Mouse (Mus musculus) lung, embryonic 16.5 days (tissue): ENCODE results near the gene Gm49325. TPM values are rescaled to one million over a fixed set of nuclear protein-coding genes. Genes with fewer than 3 reads are reported as not detected.
A peak's percentile ranks its signal among the peaks of the same experiment; 100 is the strongest.

Experiments used
- ATAC-seq: fragments of 200-750 bp; cut with Nextera tagmentation; 2 replicates; pipeline ENCODE4 v1.8.0; 2017; ENCODE audit warnings: low read depth, mild to moderate bottlenecking, moderate library complexity
- H3K27ac ChIP-seq: fragments of 300-500 bp; sonication (generic); 2 replicates; pipeline ENCODE4 v1.5.1; 2014; ENCODE audit warnings: mild to moderate bottlenecking, control low read depth, low read length
- H3K27me3 ChIP-seq: fragments of 300-500 bp; sonication (generic); 2 replicates; pipeline ENCODE4 v1.6.1; 2014; ENCODE audit warnings: low read depth, low read length, mixed read lengths; ENCODE audit not compliant: control insufficient read depth, insufficient read depth
- H3K36me3 ChIP-seq: fragments of 300-500 bp; sonication (generic); 2 replicates; pipeline ENCODE4 v1.6.1; 2014; ENCODE audit warnings: low read length; ENCODE audit not compliant: control insufficient read depth, insufficient read depth
- H3K4me1 ChIP-seq: fragments of 300-500 bp; sonication (generic); replicated peaks from 2 replicates; pipeline ENCODE4 v1.6.1; 2014; ENCODE audit warnings: low read length, mixed read lengths; ENCODE audit not compliant: control insufficient read depth, insufficient read depth
- H3K4me2 ChIP-seq: fragments of 300-500 bp; sonication (generic); 2 replicates; pipeline ENCODE4 v1.6.1; 2014; ENCODE audit warnings: low read depth, low read length, control low read depth
- H3K4me3 ChIP-seq: fragments of 300-500 bp; sonication (generic); 2 replicates; pipeline ENCODE4 v1.5.1; 2014; ENCODE audit warnings: mild to moderate bottlenecking, low read length, control low read depth
- H3K9ac ChIP-seq: fragments of 300-500 bp; sonication (generic); 2 replicates; pipeline ENCODE4 v1.6.1; 2014; ENCODE audit warnings: low read length, control low read depth
- H3K9me3 ChIP-seq: fragments of 300-500 bp; sonication (generic); 2 replicates; pipeline ENCODE4 v1.6.1; 2016; ENCODE audit warnings: low read length; ENCODE audit not compliant: control insufficient read depth
- WGBS: fragments of 180-500 bp; shearing (Covaris S2); extraction: QIAGEN DNeasy Blood & Tissue Kit; methylation state at CpG from one replicate; pipeline ENCODE4 v1.1.7; 2014; 5-methylcytosine and 5-hydroxymethylcytosine counted together
- polyA plus RNA-seq: library from polyadenylated mRNA; unstranded; fragments of >200 nt; fragmentation: Nextera tagmentation; extraction: Ambion mirVana; gene quantifications from 2 replicates; pipeline ENCODE4 v1.2.1, GENCODE M21; 2015

Gene Gm49325
- polyA plus RNA-seq, 1 experiment from 2014 or later = 2.4 TPM

DNA sequence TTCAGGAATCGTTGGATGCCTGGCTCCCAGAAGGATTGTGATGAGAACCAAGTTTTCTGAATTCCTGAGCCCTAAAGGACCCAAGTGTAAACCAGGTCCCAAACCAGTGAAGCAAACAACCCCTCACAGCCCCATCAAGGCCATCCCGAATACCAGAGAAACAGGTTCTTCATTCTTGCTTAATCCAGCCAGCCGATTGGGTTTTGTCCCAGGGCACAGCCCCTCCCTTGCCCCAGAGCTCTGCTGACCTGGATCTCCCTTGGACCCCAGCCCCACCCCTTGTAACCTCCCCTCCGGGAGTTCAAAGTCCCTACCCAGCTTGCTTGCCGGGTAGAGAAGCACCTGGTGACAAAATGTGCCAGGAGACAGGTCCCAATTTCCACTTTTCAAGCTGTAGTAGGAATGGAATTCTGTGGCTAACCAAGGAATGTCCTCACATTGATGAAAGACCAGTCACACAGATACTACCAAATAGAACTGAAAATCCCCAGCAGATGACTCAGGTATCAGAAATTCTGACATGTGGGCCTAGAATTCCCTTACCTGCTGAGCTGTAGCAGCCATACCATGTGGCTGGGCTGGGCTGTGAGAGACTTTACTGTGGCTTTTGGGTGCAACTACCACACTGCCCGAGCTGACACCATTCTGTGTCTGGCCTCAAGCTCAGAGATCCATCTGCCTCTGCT, 35.9 kb upstream of the Gm49325 start:
- no peak overlapping the region for H3K27ac ChIP-seq
- H3K9ac ChIP-seq = no peak overlapping the region
- H3K4me1 ChIP-seq = peaks cover 4% of the 10 kb centered on the region; the same call in 1 of the 2 replicates
- 30% methylated on average over 6 of the region's 6 CpGs for WGBS
- H3K36me3 ChIP-seq = no peaks in the 10 kb centered on the region
- no peaks in the 10 kb centered on the region for H3K27me3 ChIP-seq
- no peak overlapping the region for H3K4me3 ChIP-seq
- peak; percentile 39; the same call in 1 of the 2 replicates for ATAC-seq
- H3K4me2 ChIP-seq = no peak overlapping the region
- H3K9me3 ChIP-seq = no peaks in the 10 kb centered on the region

DNA sequence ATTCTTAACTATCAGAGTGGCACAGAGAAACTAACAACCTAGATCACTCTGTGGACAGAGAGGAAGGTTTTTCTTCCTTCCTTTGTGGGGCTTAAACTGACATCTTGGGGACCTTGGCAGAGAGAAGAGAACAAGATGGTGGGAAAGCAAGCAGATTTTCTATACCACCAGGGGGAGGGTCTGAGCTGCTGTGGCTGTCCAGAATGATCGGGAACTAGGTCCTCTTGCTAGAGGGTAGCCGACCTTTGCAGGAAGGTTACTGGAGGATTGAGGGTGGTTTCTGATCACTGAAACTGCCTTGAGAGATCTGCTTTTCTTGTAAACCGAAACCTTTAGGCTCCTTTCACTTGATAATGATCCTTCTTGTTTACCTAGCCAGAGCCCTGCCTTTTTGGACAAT, 33.8 kb upstream of the Gm49325 start:
- peaks cover 4% of the 10 kb centered on the region; the same call in 1 of the 2 replicates for H3K4me1 ChIP-seq
- 15% methylated on average over 3 of the region's 3 CpGs for WGBS
- H3K27me3 ChIP-seq = no peaks in the 10 kb centered on the region
- no peaks in the 10 kb centered on the region for H3K9me3 ChIP-seq
- no peak overlapping the region for H3K4me2 ChIP-seq
- H3K27ac ChIP-seq = no peak overlapping the region
- ATAC-seq = no peak
- H3K4me3 ChIP-seq = no peak overlapping the region
- no peaks in the 10 kb centered on the region for H3K36me3 ChIP-seq
- no peak overlapping the region for H3K9ac ChIP-seq

- Histone ChIP-seq H3K27ac (no peak overlapping the region), H3K9ac (no peak overlapping the region), H3K9me3 (no peaks in the 10 kb centered on the region), H3K27me3 (no peaks in the 10 kb centered on the region), H3K4me1 (peaks cover 4% of the 10 kb centered on the region; the same call in 1 of the 2 replicates), H3K4me3 (no peak overlapping the region), H3K4me2 (no peak overlapping the region), H3K36me3 (no peaks in the 10 kb centered on the region)
- no peak for ATAC-seq
- 63% methylated on average over 1 of the region's 1 CpGs for WGBS
Observed at GRCm38 (mm10) chr10:77573162-77573561, 32.8 kb upstream of the Gm49325 start.

DNA sequence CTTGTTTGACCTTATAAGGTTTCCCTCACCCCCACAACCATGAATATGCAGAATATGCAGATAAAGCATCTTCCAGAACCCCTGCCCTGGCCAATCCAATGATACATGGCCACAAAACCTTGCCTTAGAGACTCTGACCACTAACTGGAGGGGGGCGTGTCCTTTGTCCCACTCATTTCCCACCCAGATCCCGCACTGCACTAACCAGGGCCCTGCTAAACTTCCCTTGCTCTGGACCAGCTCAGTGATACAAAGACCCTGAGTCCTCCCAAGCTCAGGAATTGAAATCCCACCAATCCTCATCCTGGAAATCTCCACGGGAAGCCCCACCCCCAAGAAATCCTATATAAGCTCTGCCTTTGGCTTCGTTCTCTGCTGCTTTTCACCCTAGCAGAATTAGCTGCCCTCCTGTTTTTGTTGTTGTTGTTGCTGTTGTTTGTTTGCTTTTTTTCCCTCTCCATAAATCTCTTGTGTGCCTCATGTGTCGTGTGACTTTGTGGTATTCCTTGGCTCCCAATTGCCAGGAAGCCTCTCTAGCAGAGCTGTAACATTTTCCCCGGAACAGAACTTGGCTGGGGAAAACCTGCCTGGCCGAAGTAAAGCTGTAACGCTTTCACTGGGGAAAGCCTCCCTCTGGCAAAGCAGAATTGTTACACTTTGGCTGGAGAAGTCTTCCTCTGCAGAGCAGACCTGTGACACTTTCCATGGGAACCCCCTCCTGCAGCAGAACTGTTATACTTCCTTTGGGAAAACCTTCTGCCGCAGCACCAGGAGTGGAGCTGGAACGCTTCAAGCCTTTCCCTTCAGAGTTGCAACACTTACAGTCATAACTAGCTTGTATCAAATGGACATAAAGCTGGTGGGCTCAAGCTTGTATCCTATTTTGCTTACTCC, 25.7 kb upstream of the Gm49325 start:
- Histone ChIP-seq H3K36me3 (no peaks in the 10 kb centered on the region; the same call in 1 of the 2 replicates), H3K27me3 (no peaks in the 10 kb centered on the region), H3K9ac (no peak overlapping the region), H3K4me2 (no peak overlapping the region), H3K27ac (no peak overlapping the region), H3K9me3 (no peaks in the 10 kb centered on the region), H3K4me3 (no peak overlapping the region), H3K4me1 (peaks cover 23% of the 10 kb centered on the region)
- ATAC-seq = no peak
- WGBS = 53% methylated on average over 10 of the region's 10 CpGs

DNA sequence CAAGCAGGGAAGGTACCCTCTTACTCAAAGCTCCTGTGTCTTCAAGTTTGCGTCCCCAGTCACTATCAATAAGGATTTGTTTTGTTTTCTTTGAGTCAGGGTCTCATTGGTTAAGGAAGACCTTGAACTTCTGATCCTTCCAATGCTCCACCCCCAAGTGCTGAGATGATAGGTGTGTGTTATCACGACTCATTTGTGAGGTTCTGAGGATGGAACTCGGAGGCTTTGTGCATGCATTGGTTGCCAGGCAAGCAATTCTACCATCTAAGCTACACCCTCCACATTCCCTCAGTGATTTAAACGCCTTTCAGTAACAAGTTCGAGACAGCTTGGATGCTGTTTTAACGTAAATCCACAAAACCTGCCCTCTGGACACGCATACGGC, 25.0 kb upstream of the Gm49325 start:
- Histone ChIP-seq H3K9ac (peak overlapping the region; percentile 71), H3K27me3 (no peaks in the 10 kb centered on the region), H3K27ac (0 out of 2 replicates have a peak overlapping the region, but pooled peaks have one; percentile 21), H3K9me3 (no peaks in the 10 kb centered on the region), H3K4me3 (peak overlapping the region; percentile 92), H3K4me1 (peaks cover 23% of the 10 kb centered on the region), H3K36me3 (no peaks in the 10 kb centered on the region; the same call in 1 of the 2 replicates), H3K4me2 (peak overlapping the region; percentile 87)
- WGBS = 4% methylated on average over 8 of the region's 8 CpGs
- peak; percentile 0; the same call in 1 of the 2 replicates for ATAC-seq

GRCm38 (mm10) chr10:77581408-77582284, 24.4 kb upstream of the Gm49325 start, which contains the start of gene Pttg1ip:
Pttg1ip (plus strand) TSS chr10:77581720.
- Histone ChIP-seq H3K4me1 (peaks cover 23% of the 10 kb centered on the region), H3K27me3 (no peaks in the 10 kb centered on the region), H3K9ac (peak within 1 kb of the TSS; percentile 92), H3K9me3 (no peaks in the 10 kb centered on the region), H3K36me3 (no peaks in the 10 kb centered on the region; the same call in 1 of the 2 replicates), H3K4me3 (peak within 1 kb of the TSS; percentile 92), H3K4me2 (peak within 1 kb of the TSS; percentile 94), H3K27ac (peak within 1 kb of the TSS; percentile 96)
- peak; percentile 97 for ATAC-seq
- under 1% methylated on average over 64 of the region's 64 CpGs for WGBS

GRCm38 (mm10) chr10:77582285-77582618, 23.7 kb upstream of the Gm49325 start:
- H3K4me3 ChIP-seq = peak overlapping the region; percentile 92
- no peaks in the 10 kb centered on the region for H3K9me3 ChIP-seq
- ATAC-seq = 0 out of 2 replicates have a peak, but pooled peaks have one; percentile 3
- H3K4me2 ChIP-seq = peak overlapping the region; percentile 94
- H3K9ac ChIP-seq = peak overlapping the region; percentile 92
- H3K36me3 ChIP-seq = no peaks in the 10 kb centered on the region; the same call in 1 of the 2 replicates
- H3K4me1 ChIP-seq = peaks cover 23% of the 10 kb centered on the region
- 5% methylated on average over 8 of the region's 8 CpGs for WGBS
- peak overlapping the region; percentile 96 for H3K27ac ChIP-seq
- no peaks in the 10 kb centered on the region for H3K27me3 ChIP-seq

GRCm38 (mm10) chr10:77583795-77584422, 22.1 kb upstream of the Gm49325 start:
- no peak overlapping the region for H3K27ac ChIP-seq
- no peaks in the 10 kb centered on the region for H3K9me3 ChIP-seq
- H3K4me1 ChIP-seq = peaks cover 23% of the 10 kb centered on the region
- no peak overlapping the region for H3K4me3 ChIP-seq
- 62% methylated on average over 10 of the region's 10 CpGs for WGBS
- H3K9ac ChIP-seq = no peak overlapping the region
- no peak overlapping the region for H3K4me2 ChIP-seq
- H3K36me3 ChIP-seq = no peaks in the 10 kb centered on the region; the same call in 1 of the 2 replicates
- H3K27me3 ChIP-seq = no peaks in the 10 kb centered on the region
- ATAC-seq = no peak
